Mouse (Mus musculus) left cerebral cortex, postnatal 36 days (tissue): ENCODE measurements at regions not wholly inside any gene's neighbourhood (a gene's known extent, or its start where the extent isn't known, plus 50 kb on each side); places are given as distances from the start of the nearest gene placed in this dataset.
A peak's percentile ranks its signal among the peaks of the same experiment; 100 is the strongest.

Experiments used
- DNase-seq, 2 experiments: peaks; one replicate each; pipeline ENCODE4 v3.0.0; 2021 to 2022; ENCODE audit warnings: low spot score in 2 of 2, mixed read lengths in 1 of 2
- intact Hi-C: fragments of 180-260 bp; cut with DNase I; formaldehyde crosslinking; loops from one replicate; pipeline ENCODE4 v1.15.1; 2025

DNA sequence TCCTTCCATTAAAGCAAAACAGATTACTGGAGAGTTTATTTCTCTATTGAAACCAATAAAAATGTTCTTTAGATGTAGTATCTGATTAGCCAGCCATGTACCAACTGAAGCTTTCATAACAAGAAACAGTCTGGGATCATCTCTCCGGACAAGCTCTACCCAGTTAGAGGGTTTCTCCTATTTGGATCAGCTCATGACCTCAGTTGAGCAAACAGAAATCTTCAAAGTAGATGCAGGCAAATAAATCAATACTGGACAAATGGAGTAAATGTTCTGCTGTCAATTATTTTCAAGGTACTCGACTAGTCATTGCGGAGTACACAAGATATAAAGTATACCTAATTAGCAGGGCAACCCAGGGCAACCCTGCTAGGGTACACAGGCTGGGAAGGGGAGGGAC lies 67.4 kb downstream of the Avpr1a start:
- DNase-seq = no peak
- intact Hi-C loops = no loop called here

- intact Hi-C loops = no loop called here
- DNase-seq = no peak
Observed at GRCm38 (mm10) chr10:122519274-122519790, 71.0 kb downstream of the Avpr1a start.

GRCm38 (mm10) chr10:122519981-122520380 lies 71.7 kb downstream of the Avpr1a start:
- no peak for DNase-seq
- intact Hi-C loops = no loop called here

DNA sequence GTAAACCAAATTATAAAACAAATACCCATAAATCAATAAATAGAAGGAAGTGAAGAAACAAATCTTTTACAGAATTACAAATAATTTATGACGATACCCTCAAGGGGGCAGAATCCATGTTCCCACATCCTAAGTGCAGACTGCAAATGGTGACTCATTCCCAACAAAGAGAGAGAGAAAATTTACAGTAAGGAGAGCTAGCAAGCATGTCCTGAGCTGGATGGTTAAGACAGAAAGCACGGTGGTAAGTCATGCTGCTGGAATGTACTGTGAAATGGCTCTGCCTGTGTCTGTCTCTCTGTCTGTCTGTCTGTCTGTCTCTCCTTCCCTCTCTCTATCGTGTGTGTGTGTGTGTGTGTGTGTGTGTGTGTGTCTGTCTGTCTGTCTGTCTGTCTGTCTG lies 74.3 kb downstream of the Avpr1a start:
- no peak for DNase-seq
- intact Hi-C loops = no loop called here

DNA sequence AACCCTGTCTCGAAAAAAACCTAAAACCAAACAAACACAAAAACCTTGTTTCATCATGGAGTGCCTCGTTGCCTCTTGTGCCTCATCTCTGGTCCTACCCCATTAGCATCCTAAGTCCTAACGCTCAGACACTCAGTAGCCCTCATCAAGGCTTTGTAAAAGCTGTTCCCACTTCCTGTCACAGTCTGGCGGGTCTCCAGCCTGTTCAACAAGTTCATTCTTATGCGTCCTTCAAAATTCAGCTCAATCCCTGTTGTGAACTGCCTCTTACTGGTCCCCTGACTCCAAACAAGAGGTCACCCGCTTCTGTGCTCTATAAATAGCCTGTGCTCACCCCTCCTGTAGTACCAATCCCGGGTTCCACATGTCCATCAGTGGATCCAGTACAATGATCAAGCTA lies 77.1 kb downstream of the Avpr1a start:
- DNase-seq = no peak
- intact Hi-C loops = loop anchor here (5.0 kb wide), 3 partner anchors 78 to 423 kb away; partner anchors contain the start of gene Avpr1a

GRCm38 (mm10) chr10:122525807-122526206 lies 77.5 kb downstream of the Avpr1a start:
- no peak for DNase-seq
- intact Hi-C loops = loop anchor here (5.0 kb wide), 3 partner anchors 79 to 424 kb away; partner anchors contain the start of gene Avpr1a

GRCm38 (mm10) chr10:122528222-122528621 lies 79.9 kb downstream of the Avpr1a start:
- intact Hi-C loops = loop anchor here (5.0 kb wide), 3 partner anchors 81 to 426 kb away; partner anchors contain the start of gene Avpr1a
- DNase-seq = no peak

- DNase-seq = no peak
- intact Hi-C loops = loop anchor here (5.0 kb wide), 3 partner anchors 82 to 427 kb away; partner anchors contain the start of gene Avpr1a
Observed at GRCm38 (mm10) chr10:122528973-122529703, 80.8 kb downstream of the Avpr1a start.

DNA sequence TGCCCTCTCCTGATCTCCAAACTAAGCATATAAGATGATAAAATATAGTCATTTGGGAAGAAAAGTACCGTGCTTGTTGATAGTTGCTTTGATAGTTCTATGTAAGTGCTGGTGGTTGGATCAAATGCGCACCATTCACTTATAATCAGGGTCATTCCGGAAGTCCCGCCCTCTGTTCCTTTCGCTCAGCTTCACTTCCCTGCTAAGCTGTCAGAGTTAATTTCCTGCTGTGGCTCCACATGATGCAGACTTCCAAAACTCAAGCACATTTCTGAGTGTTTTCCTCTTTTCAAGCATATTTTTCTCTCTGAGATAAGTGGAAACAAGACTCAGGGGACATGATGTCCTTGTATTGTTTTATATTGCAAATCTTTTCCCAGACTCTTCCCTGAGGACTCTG lies 86.4 kb downstream of the Avpr1a start:
- DNase-seq = no peak
- intact Hi-C loops = no loop called here

DNA sequence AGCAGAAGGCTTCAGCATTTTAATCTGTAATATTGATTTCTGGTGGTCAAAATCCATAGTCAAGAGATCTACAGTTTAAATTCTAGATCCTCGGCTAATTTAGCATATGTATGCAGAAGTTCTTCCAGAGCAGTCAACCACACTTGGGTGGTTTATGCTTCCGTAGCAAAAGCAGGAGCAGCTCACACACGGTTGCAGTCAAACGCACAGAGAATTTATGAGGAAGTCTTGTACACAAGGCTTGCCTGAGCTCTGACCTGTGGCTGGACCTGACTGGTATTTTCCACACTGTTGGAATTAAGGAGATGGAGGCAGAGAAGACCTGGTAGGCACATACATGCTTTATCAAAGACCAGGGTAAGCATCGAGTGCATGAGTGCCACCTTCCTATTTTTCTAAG lies 86.8 kb downstream of the Avpr1a start:
- intact Hi-C loops = no loop called here
- DNase-seq = no peak

GRCm38 (mm10) chr10:122539655-122540054 lies 91.4 kb downstream of the Avpr1a start:
- intact Hi-C loops = loop anchor here (5.0 kb wide), 1 partner anchor 432 kb away; no protein-coding TSS in a partner anchor
- DNase-seq = no peak

DNA sequence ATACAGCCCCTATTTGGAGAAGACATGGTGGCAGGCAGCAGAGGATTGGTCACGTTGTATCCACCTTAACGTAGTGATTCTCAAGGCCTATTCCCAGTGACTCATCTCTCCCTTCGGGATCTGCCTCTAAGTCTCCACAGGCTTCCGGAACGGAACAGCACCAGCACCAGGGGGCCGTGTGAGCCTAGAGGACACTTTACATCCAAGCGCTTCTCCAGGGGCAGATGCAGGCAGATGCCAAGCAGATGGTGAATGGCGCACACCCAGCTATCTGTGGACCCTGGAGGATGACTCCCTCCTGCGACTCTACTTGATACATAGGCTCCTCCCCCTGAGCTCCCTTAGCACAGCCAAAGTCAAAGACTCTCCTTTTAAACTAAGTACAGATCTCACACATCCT lies 94.3 kb downstream of the Avpr1a start:
- intact Hi-C loops = loop anchor here (5.0 kb wide), 1 partner anchor 435 kb away; no protein-coding TSS in a partner anchor
- DNase-seq = no peak

GRCm38 (mm10) chr10:122544096-122544720 lies 95.9 kb downstream of the Avpr1a start:
- intact Hi-C loops = loop anchor here (5.0 kb wide), 1 partner anchor 437 kb away; no protein-coding TSS in a partner anchor
- peak; percentile 25 to 27 for DNase-seq

GRCm38 (mm10) chr10:122545029-122545428 lies 96.7 kb downstream of the Avpr1a start:
- intact Hi-C loops = no loop called here
- DNase-seq = no peak

GRCm38 (mm10) chr10:122551586-122551985 lies 103.3 kb downstream of the Avpr1a start:
- no peak for DNase-seq
- intact Hi-C loops = loop anchor here (5.0 kb wide), 3 partner anchors 126 to 456 kb away; partner anchors contain the start of gene Ppm1h

DNA sequence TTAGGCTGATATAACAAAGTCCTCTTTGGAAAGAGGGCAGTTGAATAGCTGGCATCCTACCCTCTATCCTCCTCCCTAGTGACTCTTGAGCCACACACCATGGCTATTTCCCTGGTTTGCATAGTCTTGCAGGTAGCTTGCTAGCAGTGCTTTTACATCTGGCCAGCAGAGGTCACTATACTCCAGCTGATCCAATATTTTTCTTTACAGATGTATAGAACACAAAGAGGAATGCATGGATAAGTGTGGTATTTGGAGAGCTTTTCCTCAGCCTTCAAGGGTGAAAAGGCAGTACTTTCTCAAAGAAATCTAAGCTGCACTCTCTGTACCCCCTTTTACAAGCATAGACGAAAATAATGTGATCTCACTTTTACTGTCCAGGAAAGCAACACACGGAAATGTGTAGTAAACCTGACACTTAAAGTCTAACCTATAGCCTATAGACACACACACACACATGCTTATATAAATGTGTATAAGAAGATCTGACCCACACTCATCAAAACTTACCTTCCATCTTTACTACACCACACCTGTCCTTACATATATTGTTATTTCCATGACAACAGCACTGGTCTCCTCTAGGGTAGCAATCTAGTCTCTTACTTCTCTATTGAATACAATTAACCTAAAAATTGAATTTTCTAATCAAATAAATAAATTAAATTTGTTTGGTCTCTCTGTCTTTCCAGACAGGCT lies 105.0 kb downstream of the Avpr1a start:
- intact Hi-C loops = loop anchor here (5.0 kb wide), 3 partner anchors 124 to 454 kb away; partner anchors contain the start of gene Ppm1h
- DNase-seq = peak in 1 of 2 experiments; percentile 53

- DNase-seq = no peak
Observed at GRCm38 (mm10) chr10:122553851-122554250, 105.6 kb downstream of the Avpr1a start.

GRCm38 (mm10) chr10:122558660-122559059 lies 110.4 kb downstream of the Avpr1a start:
- no peak for DNase-seq
- intact Hi-C loops = no loop called here

More at GRCm38 (mm10) chr10:122553851-122554250, 105.6 kb downstream of the Avpr1a start:
- intact Hi-C loops = loop anchor here (5.0 kb wide), 3 partner anchors 123 to 453 kb away; partner anchors contain the start of gene Ppm1h

DNA sequence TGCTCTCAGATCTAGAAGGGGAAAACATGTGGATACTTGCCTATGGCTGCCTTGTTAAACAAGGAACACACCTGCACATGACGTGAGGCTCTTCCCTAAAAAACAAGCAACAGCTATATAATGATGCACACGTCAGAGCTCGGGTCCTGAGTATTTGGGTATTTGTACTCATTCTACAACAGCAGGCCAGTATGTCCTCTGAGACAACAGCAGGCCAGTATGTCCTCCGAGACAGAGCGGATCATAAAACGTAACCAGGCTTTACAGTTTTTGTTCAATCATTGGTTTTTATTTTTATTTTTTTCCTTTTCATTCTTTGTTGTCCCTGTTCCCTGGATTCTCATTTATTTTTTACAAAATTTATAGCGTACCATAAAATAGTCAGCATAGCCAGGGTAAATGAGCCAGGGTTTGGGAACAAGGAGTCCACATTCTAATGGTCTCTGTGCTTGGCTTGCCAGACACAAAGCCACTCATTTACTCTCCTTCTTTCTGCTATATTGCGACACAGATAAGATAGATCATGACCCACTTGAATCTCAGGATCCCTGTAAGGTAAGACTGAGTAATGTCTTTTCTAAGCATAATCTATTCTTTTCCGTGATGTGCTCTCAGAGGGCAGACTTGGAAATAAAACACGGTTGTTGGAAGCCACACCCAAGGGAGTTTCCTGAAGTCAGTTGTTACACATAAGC lies 111.8 kb downstream of the Avpr1a start:
- intact Hi-C loops = no loop called here
- DNase-seq = no peak
